Mouse (Mus musculus) forebrain, embryonic 14.5 days (tissue): ENCODE measurements at regions not wholly inside any gene's neighbourhood (a gene's known extent, or its start where the extent isn't known, plus 50 kb on each side); places are given as distances from the start of the nearest gene placed in this dataset.
"Not testable (repeated sequence)": the region's sequence is repeated elsewhere in the genome, so short reads cannot be mapped to it uniquely, and the experiment has no call there.

ENCODE experiments used
- ATAC-seq: fragments of 200-750 bp; cut with Nextera tagmentation; 2 replicates; pipeline ENCODE4 v1.8.0; 2017; ENCODE audit warnings: mild to moderate bottlenecking, moderate library complexity
- DNase-seq: peaks from one replicate; pipeline ENCODE4 v3.0.0-alpha.2; 2015; ENCODE audit warnings: low spot score
- H3K27ac ChIP-seq: fragments of 300-500 bp; sonication (generic); 2 replicates; pipeline ENCODE4 v1.5.1; 2014; ENCODE audit warnings: low read depth, mild to moderate bottlenecking, control low read depth, low read length, moderate library complexity
- H3K27me3 ChIP-seq: fragments of 300-500 bp; sonication (generic); replicated peaks from 2 replicates; pipeline ENCODE4 v1.6.1; 2014; ENCODE audit warnings: low read length, control low read depth, mixed read lengths; ENCODE audit not compliant: control insufficient read depth, insufficient read depth
- H3K36me3 ChIP-seq: fragments of 300-500 bp; sonication (generic); 2 replicates; pipeline ENCODE4 v1.6.1; 2014; ENCODE audit warnings: low read length, control low read depth; ENCODE audit not compliant: control insufficient read depth, insufficient read depth
- H3K4me1 ChIP-seq: fragments of 300-500 bp; sonication (generic); 2 replicates; pipeline ENCODE4 v1.6.1; 2014; ENCODE audit warnings: antibody characterized with exemption, low read length, control low read depth; ENCODE audit not compliant: control insufficient read depth, insufficient read depth
- H3K4me2 ChIP-seq: fragments of 300-500 bp; sonication (generic); 2 replicates; pipeline ENCODE4 v1.6.1; 2014; ENCODE audit warnings: mild to moderate bottlenecking, control low read depth, low read length
- H3K4me3 ChIP-seq: fragments of 300-500 bp; sonication (generic); 2 replicates; pipeline ENCODE4 v1.5.1; 2014; ENCODE audit warnings: low read depth, low read length, control low read depth
- H3K9ac ChIP-seq: fragments of 300-500 bp; sonication (generic); 2 replicates; pipeline ENCODE4 v1.6.1; 2014; ENCODE audit warnings: mild to moderate bottlenecking, low read length, control low read depth, moderate library complexity
- H3K9me3 ChIP-seq: fragments of 300-500 bp; sonication (generic); replicated peaks from 2 replicates; pipeline ENCODE4 v1.6.1; 2016; ENCODE audit warnings: low read length, control low read depth, mixed read lengths; ENCODE audit not compliant: control insufficient read depth
- WGBS: fragments of 180-500 bp; shearing (Covaris S2); extraction: QIAGEN DNeasy Blood & Tissue Kit; methylation state at CpG from one replicate; pipeline ENCODE4 v1.1.7; 2014; 5-methylcytosine and 5-hydroxymethylcytosine counted together

DNA sequence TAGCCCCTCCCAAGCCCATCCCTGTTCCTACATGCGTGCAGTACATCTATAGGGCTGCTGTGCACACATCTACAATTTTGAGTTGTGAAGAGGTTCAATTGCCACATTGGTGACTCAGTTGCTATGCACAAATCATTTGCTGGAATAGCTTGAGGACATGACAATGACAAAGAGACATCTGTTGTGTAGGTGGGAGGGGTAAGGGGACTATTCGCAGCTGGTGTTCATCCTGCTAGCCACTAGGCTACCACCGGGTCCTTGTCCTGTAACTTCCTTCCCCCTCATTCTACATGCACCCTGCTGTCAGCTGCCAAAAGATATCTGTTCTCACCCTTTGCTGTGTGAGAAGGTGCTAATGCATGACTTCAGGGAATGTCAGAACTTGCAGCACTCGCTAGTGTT is 1117.7 kb upstream of the Arrdc3 start:
- WGBS = 24% methylated on average over 4 of the region's 4 CpGs
- H3K9ac ChIP-seq = no peak overlapping the region
- no peak overlapping the region for H3K4me2 ChIP-seq
- H3K4me3 ChIP-seq = no peak overlapping the region
- ATAC-seq (peak; percentile 91), DNase-seq (peak; percentile 46)
- H3K27me3 ChIP-seq = no peaks in the 10 kb centered on the region
- H3K27ac ChIP-seq = no peak overlapping the region
- H3K4me1 ChIP-seq = no peaks in the 10 kb centered on the region
- H3K9me3 ChIP-seq = no peaks in the 10 kb centered on the region
- H3K36me3 ChIP-seq = no peaks in the 10 kb centered on the region

DNA sequence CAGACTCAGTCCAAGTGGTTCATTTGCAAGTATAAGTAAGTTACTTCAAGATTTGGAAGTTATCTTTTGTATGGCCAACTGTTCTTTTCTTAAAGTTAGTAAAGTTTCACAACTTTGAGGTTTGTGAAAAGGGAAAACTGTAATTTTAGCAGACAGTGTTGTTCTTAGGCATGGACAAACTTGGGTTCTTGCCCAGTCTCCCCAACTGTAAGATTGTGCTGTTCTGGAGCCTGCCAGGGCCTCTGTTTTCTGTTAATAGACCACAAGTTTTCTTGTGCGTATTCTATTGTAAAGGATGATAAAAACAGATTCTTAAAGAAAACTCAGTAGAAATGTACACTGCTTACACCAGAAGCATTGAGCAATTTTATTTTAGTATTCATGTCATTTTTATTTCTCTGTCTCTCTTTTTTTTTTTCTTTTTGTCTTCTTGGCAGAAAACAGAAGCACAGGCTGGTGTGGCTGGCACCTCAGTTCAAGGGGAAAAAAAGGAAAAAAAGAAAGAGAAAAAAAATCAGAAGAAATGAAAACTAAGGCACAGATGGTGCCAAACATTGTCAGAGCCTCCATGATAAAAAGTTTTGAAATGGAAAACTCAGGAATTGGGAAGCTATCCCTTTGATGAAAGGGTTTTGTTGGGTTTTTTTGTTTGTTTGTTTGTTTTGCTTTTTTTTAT is 1098.1 kb upstream of the Arrdc3 start:
- 0 out of 2 replicates have a peak, but pooled peaks cover 3% of the 10 kb centered on the region for H3K4me1 ChIP-seq
- WGBS = 29% methylated on average over 1 of the region's 1 CpGs
- no peaks in the 10 kb centered on the region for H3K27me3 ChIP-seq
- no peak overlapping the region for H3K9ac ChIP-seq
- no peaks in the 10 kb centered on the region for H3K36me3 ChIP-seq
- DNase-seq = peak; percentile 79
- no peak overlapping the region for H3K27ac ChIP-seq
- no peak overlapping the region for H3K4me3 ChIP-seq
- no peak overlapping the region for H3K4me2 ChIP-seq
- H3K9me3 ChIP-seq = no peaks in the 10 kb centered on the region
- ATAC-seq = peak; percentile 87

DNA sequence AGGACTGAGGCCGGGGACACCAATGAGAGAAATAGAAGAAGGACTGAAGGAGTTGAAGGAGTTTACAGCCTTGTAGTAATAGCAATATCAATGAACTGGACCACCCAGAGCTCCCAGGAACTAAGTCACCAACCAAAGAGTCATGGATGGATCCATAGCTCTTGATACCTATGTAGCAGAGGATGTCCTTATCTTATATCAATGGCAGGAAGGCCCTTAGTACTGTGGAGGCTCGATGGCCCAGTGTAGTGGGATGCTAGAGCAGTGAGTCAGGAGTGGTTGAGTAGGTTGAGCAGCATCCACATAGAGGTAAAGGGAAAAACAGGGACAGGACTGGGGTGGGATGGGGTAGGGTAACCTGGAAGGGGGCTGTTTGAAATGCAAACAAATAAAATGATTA is 1081.6 kb upstream of the Arrdc3 start:
- Histone ChIP-seq H3K4me3 (no peak overlapping the region), H3K27me3 (no peaks in the 10 kb centered on the region), H3K27ac (no peak overlapping the region), H3K4me1 (no peaks in the 10 kb centered on the region), H3K36me3 (no peaks in the 10 kb centered on the region), H3K4me2 (no peak overlapping the region), H3K9me3 (no peaks in the 10 kb centered on the region), H3K9ac (no peak overlapping the region)
- 82% methylated on average over 2 of the region's 2 CpGs for WGBS
- ATAC-seq = no peak
- DNase-seq = no peak

DNA sequence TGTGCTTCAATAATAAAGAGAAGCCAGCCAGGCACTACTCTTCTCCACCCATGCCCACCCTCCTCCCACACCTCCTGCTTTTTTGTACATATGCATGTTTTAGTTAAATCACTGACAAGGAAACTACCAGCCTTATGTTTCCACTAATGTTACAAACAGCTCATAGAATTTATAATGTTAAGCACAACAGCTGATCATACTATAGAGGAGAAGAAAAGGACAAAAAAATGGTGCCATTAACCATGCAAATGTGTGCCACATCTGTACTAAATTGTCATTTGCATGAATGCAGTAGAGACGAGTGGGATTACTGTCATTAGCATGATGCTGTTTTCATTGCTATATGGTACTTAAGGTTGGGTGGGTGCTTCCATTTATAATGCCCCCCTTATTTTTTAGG is 1047.6 kb upstream of the Arrdc3 start:
- H3K4me2 ChIP-seq = no peak overlapping the region
- H3K4me1 ChIP-seq = no peaks in the 10 kb centered on the region
- no peak overlapping the region for H3K27ac ChIP-seq
- H3K4me3 ChIP-seq = no peak overlapping the region
- peak; percentile 35 for DNase-seq
- no peaks in the 10 kb centered on the region for H3K9me3 ChIP-seq
- peak; percentile 85 for ATAC-seq
- no peaks in the 10 kb centered on the region for H3K27me3 ChIP-seq
- 37% methylated on average over 1 of the region's 1 CpGs for WGBS
- H3K9ac ChIP-seq = no peak overlapping the region
- H3K36me3 ChIP-seq = no peaks in the 10 kb centered on the region

DNA sequence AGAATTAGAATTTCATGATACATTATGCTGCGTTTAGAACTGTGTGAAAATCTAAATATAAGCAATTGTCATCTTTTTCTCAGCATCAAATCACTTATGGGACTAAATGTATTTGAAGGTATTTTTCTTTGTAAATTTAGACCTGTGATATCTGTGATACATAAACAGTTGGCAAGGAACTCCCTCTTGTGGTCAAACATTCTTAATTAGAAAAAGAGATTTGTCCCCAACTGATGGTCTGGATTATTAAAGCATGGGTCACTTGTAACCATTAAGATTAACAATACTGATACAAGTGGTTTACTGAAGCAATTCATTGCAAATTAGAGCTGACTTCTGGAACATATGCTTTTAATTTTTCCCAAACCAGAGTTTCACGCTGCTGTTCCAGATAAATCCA is 1038.4 kb upstream of the Arrdc3 start:
- Histone ChIP-seq H3K27ac (no peak overlapping the region), H3K4me2 (no peak overlapping the region), H3K4me3 (no peak overlapping the region), H3K9me3 (no peaks in the 10 kb centered on the region), H3K4me1 (no peaks in the 10 kb centered on the region), H3K9ac (no peak overlapping the region), H3K36me3 (no peaks in the 10 kb centered on the region), H3K27me3 (no peaks in the 10 kb centered on the region)
- DNase-seq (peak; percentile 65), ATAC-seq (no peak)
- 61% methylated on average over 2 of the region's 2 CpGs for WGBS

DNA sequence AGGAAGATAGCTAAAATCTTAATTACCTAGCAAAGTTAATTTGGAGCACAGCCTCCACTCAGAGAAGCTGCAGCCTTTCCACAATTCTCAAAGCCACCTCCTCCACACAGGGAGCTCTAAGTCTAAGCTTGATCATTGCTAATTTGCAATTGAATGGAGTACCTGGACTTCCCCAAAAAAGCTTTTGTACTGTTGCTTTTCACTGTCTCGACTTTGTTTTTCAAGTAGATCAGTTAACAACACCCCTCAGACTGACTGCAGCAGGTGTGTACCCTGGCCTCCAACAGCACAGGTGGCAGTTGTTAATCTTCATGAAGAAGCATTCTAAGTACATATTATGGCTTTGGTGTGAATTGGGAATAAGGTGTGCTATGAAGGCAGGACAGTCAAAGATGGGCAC is 1015.7 kb upstream of the Arrdc3 start:
- not testable (repeated sequence) for H3K9me3 ChIP-seq, DNase-seq, H3K4me2 ChIP-seq, H3K27ac ChIP-seq, ATAC-seq, H3K4me3 ChIP-seq, H3K27me3 ChIP-seq, H3K9ac ChIP-seq, H3K4me1 ChIP-seq, H3K36me3 ChIP-seq
- 43% methylated on average over 1 of the region's 1 CpGs for WGBS

DNA sequence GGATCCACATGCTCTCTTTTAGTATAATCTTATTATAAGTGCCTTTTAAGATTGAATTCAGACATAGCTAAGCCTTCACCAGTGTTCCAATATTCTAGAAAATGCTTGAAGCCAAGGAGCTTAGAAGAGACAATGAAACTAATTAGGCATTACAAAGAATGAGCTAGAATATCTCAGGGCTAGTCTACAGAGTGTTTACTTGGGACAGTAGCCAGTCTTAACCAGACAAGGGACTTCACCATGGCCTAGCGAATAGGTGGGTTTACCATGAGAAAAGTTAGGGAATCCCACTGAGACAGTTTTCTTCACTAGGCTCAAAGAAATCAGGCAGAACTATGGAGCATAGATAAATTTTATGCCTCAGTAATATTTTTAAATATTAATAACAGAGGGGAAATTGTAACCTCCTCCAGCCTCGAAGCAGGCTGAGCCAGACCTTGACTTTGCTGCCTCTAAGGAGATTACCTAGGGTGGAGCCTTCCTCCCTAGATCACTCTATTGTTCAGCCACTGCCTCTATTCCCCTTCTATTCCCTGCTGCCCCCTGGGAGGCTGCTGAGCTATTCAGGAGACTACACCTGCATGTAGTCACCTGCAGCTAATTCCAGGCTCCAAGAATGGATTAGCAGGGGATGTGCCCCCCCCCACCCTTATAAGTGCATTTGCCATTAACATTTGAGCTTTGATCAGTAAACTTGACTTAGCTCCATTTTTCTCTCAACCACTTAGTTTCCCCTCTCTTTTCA is 1014.5 kb upstream of the Arrdc3 start:
- ATAC-seq (no peak), DNase-seq (no peak)
- 0 out of 2 replicates have a peak, but pooled peaks cover 3% of the 10 kb centered on the region for H3K9me3 ChIP-seq
- WGBS = 76% methylated on average over 2 of the region's 2 CpGs
- no peak overlapping the region for H3K4me3 ChIP-seq
- no peak overlapping the region for H3K27ac ChIP-seq
- H3K27me3 ChIP-seq = no peaks in the 10 kb centered on the region
- no peaks in the 10 kb centered on the region for H3K36me3 ChIP-seq
- no peak overlapping the region for H3K4me2 ChIP-seq
- H3K9ac ChIP-seq = no peak overlapping the region
- H3K4me1 ChIP-seq = no peaks in the 10 kb centered on the region

DNA sequence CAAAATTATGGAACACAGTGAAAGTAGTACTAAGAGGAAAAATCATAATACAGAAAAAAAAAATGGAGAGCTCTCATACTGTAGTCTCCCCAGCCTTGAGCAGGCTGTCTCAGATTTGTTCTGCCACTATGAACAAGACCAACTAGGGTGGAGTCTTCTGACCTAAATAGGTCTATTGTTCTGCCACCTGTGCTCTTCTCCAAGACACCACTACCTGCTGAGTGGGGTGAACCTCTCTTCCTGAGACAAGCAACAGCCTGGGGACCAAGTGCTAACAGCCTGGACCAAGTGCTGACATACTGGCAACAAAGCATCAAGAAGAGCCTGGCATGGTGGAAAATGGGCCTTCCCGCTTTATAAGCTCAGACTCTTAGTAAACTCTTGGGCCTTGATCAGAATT is 1003.0 kb upstream of the Arrdc3 start:
- DNase-seq (no peak), ATAC-seq (no peak)
- Histone ChIP-seq H3K4me2 (no peak overlapping the region), H3K27ac (no peak overlapping the region), H3K4me3 (no peak overlapping the region), H3K36me3 (no peaks in the 10 kb centered on the region), H3K27me3 (no peaks in the 10 kb centered on the region), H3K4me1 (no peaks in the 10 kb centered on the region), H3K9me3 (no peaks in the 10 kb centered on the region), H3K9ac (no peak overlapping the region)
- WGBS = 90% methylated on average over 1 of the region's 1 CpGs

DNA sequence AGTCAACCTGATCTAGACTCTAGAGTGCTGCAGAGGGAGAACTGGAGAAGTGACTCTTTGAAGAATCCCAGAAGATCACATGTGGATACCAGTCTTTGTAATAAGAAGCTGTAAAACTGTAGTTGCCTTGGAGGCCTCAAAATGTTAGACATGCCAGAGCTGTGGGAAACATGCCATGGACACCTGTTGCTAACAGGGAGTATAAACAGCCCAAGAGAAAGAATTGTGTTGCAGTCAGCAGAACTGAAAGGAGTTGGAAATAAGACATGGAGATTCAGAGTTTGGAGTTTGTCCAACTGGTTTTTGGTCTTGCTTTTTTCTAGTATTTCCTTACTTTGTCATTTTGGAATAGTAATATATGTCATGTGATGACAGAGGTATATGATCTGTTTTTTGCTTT is 997.2 kb upstream of the Arrdc3 start:
- no peak overlapping the region for H3K27ac ChIP-seq
- no peak for DNase-seq
- H3K27me3 ChIP-seq = no peaks in the 10 kb centered on the region
- H3K9me3 ChIP-seq = no peaks in the 10 kb centered on the region
- no peak for ATAC-seq
- no peak overlapping the region for H3K9ac ChIP-seq
- no peak overlapping the region for H3K4me3 ChIP-seq
- H3K36me3 ChIP-seq = no peaks in the 10 kb centered on the region
- no peak overlapping the region for H3K4me2 ChIP-seq
- no peaks in the 10 kb centered on the region for H3K4me1 ChIP-seq
